Mouse (Mus musculus): ENCODE results near the gene Efcab12.

Gene Efcab12

GRCm38 (mm10) chr6:115845006-115845405 lies 6.8 kb upstream of the Efcab12 start:
- no peak for DNase-seq (ENCODE audit: low spot score in 2 of 2)

- no peak for DNase-seq (ENCODE audit: low spot score in 2 of 2)
Observed at GRCm38 (mm10) chr6:115838745-115839144, 533 bp upstream of the Efcab12 start.

DNA sequence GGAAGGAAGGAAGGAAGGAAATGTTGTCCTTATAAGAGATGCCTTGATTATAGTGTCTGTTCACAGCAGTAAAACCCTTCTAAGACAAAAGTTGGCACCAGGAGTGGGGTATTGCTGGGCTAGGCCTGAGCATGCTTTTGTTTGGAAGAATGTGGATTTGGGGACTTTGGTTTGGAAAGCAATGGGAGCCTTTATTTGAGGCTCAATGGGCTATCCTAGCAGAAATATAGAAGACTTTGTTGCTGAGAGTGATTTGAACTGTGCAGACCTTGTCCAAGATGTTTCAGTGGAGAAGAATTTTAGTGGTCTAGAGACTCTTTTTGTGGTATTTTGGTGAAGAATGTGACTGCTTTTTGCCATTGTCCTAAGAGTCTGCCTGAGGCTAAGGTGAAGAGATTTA lies 4.4 kb downstream of the Efcab12 start:
- DNase-seq (ENCODE audit: low spot score in 2 of 2) = no peak

GRCm38 (mm10) chr6:115832152-115832850 lies 5.9 kb downstream of the Efcab12 start:
- DNase-seq (ENCODE audit: low spot score in 2 of 2) = no peak

- no peak for DNase-seq (ENCODE audit: low spot score in 2 of 2)
Observed at GRCm38 (mm10) chr6:115830779-115831601, 7.2 kb downstream of the Efcab12 start.

GRCm38 (mm10) chr6:115823850-115824464 lies 14.3 kb downstream of the Efcab12 start:
- DNase-seq (ENCODE audit: low spot score in 2 of 2) = peak in 1 of 2 experiments; percentile 55

DNA sequence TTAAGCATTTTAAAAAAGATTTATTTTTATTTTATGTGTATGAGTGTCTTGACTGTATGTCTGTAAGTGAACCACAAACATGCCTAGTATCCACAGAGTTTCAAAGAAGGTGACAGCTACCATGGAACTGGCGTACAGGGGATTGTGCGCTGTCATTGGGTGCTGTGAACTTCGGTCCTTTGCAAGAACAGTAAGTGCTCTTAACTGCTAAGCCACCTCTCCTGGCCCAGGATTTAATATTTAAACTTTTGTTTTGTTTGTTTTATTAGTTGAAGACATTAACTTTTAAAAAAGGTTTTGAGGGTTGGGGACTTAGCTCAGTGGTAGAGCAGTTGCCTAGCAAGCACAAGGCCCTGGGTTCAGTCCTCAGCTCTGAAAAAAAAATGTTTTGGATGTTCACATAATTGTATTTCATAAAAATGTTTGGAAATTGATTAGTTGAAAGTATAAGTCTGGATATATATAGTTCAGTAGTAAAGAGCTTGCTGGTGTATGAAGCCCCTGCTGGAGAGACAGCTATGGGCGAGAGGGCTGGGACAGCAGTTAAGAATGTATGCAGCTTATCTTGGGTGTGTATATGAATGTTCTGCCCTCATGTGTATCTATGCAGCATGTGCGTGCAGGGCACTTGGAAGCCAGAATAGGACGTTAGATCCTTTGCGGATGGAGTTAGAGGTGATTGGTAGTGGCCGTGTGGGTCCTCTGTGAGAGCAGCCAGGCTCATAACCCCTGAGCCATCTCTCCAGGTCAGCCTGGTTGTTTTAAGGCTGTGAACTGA lies 16.8 kb downstream of the Efcab12 start:
- DNase-seq (ENCODE audit: low spot score in 2 of 2) = no peak

GRCm38 (mm10) chr6:115818129-115818528 lies 20.1 kb downstream of the Efcab12 start:
- DNase-seq (ENCODE audit: low spot score in 2 of 2) = no peak

GRCm38 (mm10) chr6:115815041-115815440 lies 23.2 kb downstream of the Efcab12 start:
- no peak for DNase-seq (ENCODE audit: low spot score in 2 of 2)

DNA sequence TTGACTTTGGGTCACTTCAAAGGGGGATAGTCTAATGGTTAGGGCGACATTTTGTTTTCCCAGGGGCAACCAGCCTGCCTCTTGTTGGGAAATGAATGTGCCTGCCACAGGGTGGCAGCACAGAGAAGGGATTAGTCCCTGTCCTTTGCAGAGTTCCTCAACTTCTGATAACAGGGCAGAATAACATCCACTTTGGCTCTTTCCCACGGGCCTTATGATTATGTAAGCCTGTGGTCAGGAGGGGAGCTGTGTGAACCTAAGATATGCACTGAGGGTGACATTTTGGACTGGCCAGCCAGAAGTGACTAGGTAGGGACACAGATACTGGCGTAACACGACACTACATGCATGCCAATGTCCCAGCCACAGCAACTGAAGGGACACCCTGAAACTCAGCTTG lies 24.1 kb downstream of the Efcab12 start:
- peak in 1 of 2 experiments; percentile 50 for DNase-seq (ENCODE audit: low spot score in 2 of 2)

- no peak for DNase-seq (ENCODE audit: low spot score in 2 of 2)
Observed at GRCm38 (mm10) chr6:115811606-115812005, 26.6 kb downstream of the Efcab12 start.

- peak; percentile 59 to 82 for DNase-seq (ENCODE audit: low spot score in 2 of 2)
Observed at GRCm38 (mm10) chr6:115808488-115809231, 29.6 kb downstream of the Efcab12 start, which contains the start of gene Rpl32. Gene Rpl32 (minus strand): TSS chr6:115808747.

GRCm38 (mm10) chr6:115808196-115808487 lies 30.1 kb downstream of the Efcab12 start:
- DNase-seq (ENCODE audit: low spot score in 2 of 2) = no peak

DNA sequence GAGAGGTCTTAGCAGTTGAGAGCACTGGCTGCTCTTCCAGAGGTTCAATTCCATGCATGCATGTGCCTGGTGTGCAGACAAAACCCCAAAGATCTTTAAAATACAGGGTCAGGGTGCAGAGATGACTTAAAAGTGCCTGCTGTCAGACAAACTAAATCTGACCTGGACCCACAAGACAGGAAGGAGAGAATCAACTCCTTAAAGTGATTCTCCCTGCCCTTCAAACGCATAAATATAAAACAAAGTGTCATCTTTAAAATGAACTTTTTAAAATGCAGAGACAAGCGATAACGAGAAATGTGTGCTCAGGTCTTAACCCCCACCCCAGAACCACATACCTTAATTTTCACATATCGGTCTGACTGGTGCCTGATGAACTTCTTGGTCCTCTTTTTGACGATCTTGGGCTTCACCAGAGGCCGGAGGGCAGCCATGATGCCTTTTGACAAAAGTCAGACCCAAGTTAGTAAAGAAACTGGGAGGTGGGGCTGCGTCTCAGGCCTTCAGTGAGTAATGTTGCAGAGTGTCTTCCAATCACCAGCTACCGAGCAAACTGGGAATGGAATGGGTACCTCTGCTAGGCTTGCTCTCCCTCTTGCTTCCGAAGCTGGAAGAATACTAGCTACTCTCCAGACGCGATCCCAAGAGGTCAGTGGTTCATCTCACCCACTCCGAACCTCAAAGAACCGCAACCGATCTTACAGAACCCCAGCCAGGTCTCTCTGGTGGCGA lies 30.6 kb downstream of the Efcab12 start:
- DNase-seq (ENCODE audit: low spot score in 2 of 2) = no peak

- no peak for DNase-seq (ENCODE audit: low spot score in 2 of 2)
Observed at GRCm38 (mm10) chr6:115804432-115805192, 33.6 kb downstream of the Efcab12 start.

- DNase-seq (ENCODE audit: low spot score in 2 of 2) = peak in 1 of 2 experiments; percentile 72
Observed at GRCm38 (mm10) chr6:115803541-115804382, 34.5 kb downstream of the Efcab12 start.

DNA sequence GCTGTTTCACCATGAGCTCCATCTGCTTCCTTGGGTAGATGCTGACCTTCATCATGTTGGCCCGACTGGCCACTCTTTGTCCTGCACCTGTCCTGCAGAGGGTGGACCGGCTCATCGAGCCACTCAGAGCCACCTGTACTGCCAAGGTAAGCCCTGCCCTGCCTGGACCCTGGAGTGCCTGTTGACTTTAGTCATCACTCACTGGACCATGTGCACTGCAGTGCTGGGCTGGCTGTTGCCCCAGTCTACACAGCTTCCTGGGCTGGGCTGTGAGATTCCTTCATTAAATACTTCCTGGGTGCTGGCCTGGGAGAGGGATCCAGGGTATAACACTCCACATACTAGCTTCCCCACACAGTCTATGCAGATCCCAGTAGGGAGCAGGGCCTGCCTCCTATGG lies 36.4 kb downstream of the Efcab12 start:
- DNase-seq (ENCODE audit: low spot score in 2 of 2) = no peak

DNA sequence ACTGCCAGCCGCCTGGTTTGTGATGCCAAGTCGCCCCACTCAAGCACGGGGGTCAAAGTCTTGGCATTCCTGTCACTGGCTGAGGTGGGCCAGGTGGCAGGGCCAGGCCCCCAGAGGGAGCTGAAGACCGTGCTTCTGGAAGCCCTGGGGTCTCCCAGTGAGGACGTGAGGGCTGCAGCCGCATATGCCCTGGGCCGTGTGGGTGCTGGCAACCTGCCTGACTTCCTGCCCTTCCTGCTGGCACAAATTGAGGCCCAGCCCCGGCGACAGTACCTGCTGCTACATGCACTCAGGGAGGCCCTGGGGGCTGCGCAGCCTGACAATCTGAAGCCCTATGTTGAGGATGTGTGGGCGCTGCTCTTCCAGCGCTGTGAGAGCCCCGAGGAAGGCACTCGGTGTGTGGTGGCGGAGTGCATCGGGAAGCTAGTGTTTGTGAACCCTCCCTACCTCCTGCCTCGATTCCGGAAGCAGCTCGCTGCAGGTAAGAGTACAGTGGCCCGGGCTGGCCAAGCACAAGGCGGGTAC lies 45.5 kb downstream of the Efcab12 start:
- peak in 1 of 2 experiments; percentile 39 for DNase-seq (ENCODE audit: low spot score in 2 of 2)
